Mouse (Mus musculus): ENCODE measurements around the gene Ptchd4. TPM values are rescaled to one million over a fixed set of nuclear protein-coding genes. Genes with fewer than 3 reads are reported as not detected.

The Ptchd4 gene
- polyA plus RNA-seq (2015; fragmentation: Nextera tagmentation; extraction: Ambion mirVana): 0.37 and 0.41 TPM in 2 replicates

DNA sequence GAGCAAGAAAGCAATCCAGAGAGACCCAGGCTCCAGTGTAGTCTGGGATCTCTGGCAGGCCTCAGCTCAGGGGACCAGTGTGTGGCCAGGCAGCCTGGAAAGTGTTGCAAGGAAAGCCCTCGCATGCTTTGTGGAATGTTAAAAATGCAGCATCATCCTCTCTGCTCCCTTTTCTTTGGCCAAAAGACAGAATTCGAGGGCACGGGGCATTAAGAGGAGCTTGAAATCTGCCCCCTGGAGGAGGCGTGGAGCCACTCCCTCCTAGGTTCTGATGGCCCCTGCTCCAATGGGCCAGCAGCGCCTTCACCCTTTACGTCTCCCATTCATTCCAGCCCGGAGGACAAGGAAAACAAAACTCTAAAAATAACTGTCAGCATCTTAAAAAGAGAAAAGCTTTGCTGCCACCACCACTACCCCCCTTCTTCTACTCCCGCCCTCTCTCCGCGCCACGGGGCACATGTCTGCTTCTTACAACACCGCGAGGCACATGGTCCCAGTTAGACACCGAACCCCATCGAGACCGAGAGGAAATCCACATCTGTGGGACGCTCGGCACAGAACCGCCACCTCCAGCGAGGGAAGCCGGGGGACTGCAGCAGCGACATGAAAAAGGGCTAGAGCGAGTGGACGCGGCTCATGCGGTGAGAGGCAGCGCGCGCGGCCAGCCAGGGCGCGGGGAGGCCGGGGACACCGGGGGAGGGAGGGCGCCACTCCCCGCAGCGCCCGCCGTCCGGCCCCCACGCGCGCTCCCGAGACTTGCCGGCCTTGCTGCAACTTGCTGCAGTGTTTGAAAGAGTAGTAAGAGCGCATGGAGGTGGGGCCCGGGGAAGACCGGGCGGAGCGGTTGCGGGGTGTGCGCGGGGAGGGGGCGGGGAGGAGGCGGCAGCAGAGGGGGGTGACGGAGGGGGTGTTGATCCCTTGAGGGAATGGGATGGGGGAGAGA lies at the start of gene Ptchd4:
Ptchd4 (plus strand) TSS at position 279 of the 943 bp plus-strand sequence.
- Histone ChIP-seq H3K27ac (no peak within 1 kb of the TSS), H3K27me3 (replicated peaks) (0 out of 2 replicates have a peak, but pooled peaks cover 14% of the 10 kb centered on the region), H3K4me2 (peak within 1 kb of the TSS; percentile 95), H3K9me3 (no peaks in the 10 kb centered on the region), H3K36me3 (no peaks in the 10 kb centered on the region), H3K4me1 (peaks cover 4% of the 10 kb centered on the region; the same call in 1 of the 2 replicates), H3K9ac (no peak within 1 kb of the TSS; the same call in 1 of the 2 replicates), H3K4me3 (replicated peaks) (peak within 1 kb of the TSS; percentile 47)
- peak; percentile 47 for ATAC-seq (ENCODE audit: insufficient read depth, low FRiP score, low read depth)
- WGBS: under 1% methylated on average over 55 of the region's 56 CpGs

DNA sequence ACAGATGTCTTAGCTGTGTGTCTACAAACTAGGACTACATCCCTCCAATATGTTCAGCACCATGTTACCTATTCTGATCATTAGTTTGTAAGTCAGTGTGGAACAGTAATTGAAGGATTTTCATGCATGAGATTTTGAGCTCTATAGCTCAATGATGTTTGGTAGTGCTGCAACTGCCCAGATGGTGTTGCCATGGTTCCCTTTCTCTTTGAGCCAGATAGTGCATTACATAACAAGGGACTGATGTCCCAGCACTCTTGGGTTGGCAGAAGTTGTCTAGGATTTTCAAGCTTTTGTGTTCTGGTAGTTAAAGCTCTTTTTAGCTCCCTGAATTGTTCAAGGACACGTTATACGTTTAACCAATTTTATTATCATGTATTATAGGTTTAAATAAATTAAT lies 38.9 kb upstream of the Ptchd4 start:
- no peaks in the 10 kb centered on the region for H3K27me3 ChIP-seq (replicated peaks)
- H3K9me3 ChIP-seq: no peaks in the 10 kb centered on the region
- no peak overlapping the region for H3K9ac ChIP-seq
- H3K4me3 ChIP-seq (replicated peaks): no peak overlapping the region
- no peaks in the 10 kb centered on the region for H3K36me3 ChIP-seq
- no peak overlapping the region for H3K4me2 ChIP-seq
- no peak for ATAC-seq (ENCODE audit: insufficient read depth, low FRiP score, low read depth)
- H3K27ac ChIP-seq: no peak overlapping the region
- H3K4me1 ChIP-seq: no peaks in the 10 kb centered on the region
- 80% methylated on average over 2 of the region's 2 CpGs for WGBS

DNA sequence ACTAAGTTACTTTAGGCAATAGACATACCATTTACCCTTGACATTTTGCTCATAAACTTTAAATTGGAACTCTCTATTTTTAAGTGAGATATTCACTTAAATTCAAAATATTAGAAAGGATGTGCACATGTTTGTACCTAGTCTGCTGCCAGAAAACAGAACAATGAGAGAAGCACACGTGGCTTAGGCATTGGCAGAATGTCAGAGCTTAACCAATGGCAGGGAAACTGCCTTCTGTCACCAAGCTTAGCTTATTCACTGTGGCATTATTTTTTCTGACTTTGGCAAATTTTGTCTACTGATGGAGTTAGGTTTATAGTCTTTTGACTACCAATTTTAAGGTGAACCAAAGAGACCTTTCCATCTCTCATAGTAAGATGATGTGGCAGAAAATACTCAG lies 31.4 kb upstream of the Ptchd4 start:
- no peak overlapping the region for H3K4me3 ChIP-seq (replicated peaks)

DNA sequence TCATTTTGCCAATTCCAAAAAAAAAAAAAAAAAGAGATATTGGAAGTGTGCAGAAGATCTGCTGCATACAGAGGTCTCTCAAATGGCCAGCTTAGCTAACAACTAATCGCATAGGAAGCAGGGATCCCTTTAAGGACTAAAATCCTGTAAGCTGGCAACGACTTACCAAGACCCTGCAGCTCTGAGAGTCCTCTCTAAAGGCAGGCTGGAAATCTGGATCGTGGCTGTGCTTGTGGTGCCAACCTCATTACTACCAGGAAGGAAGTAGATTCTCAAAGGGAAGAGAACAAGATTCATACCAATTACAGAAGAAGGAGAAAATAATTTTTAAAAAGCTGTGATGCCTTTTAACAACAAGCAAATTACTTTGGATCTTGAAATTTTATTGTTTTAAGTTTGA lies 29.5 kb upstream of the Ptchd4 start:
- no peak for ATAC-seq (ENCODE audit: insufficient read depth, low FRiP score, low read depth)
- H3K27ac ChIP-seq: no peak overlapping the region
- H3K36me3 ChIP-seq: no peaks in the 10 kb centered on the region
- H3K4me1 ChIP-seq: no peaks in the 10 kb centered on the region
- no peaks in the 10 kb centered on the region for H3K9me3 ChIP-seq
- H3K4me2 ChIP-seq: no peak overlapping the region
- H3K27me3 ChIP-seq (replicated peaks): no peaks in the 10 kb centered on the region
- no peak overlapping the region for H3K4me3 ChIP-seq (replicated peaks)
- no peak overlapping the region for H3K9ac ChIP-seq
- 71% methylated on average over 3 of the region's 3 CpGs for WGBS

More for the DNA sequence above, 31.4 kb upstream of the Ptchd4 start:
- Histone ChIP-seq H3K9me3 (no peaks in the 10 kb centered on the region), H3K27me3 (replicated peaks) (no peaks in the 10 kb centered on the region), H3K9ac (no peak overlapping the region), H3K4me2 (no peak overlapping the region), H3K4me1 (no peaks in the 10 kb centered on the region), H3K36me3 (no peaks in the 10 kb centered on the region), H3K27ac (no peak overlapping the region)
- WGBS: 60% methylated on average over 1 of the region's 1 CpGs
- no peak for ATAC-seq (ENCODE audit: insufficient read depth, low FRiP score, low read depth)

DNA sequence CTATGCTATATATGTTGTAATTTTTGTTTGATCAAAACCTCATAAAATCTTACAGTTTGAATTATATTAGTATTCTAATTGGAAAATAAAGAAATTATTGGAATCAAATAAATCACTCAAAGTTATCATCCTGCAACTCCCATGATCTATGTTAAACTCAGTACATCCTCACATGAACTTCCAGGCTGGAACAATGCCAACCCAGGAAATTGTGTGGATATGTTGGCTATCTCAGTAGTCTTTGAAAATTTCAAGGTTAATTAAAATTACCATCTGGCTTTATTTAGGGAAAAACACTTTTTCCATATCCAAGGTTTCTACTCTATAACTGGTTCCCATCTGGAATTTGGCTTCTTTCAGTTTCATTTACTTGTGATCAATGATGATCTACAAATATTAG lies 25.4 kb upstream of the Ptchd4 start:
- H3K9me3 ChIP-seq: no peaks in the 10 kb centered on the region
- H3K27ac ChIP-seq: no peak overlapping the region
- no peaks in the 10 kb centered on the region for H3K27me3 ChIP-seq (replicated peaks)
- H3K36me3 ChIP-seq: no peaks in the 10 kb centered on the region
- H3K4me1 ChIP-seq: no peaks in the 10 kb centered on the region
- no peak for ATAC-seq (ENCODE audit: insufficient read depth, low FRiP score, low read depth)
- H3K4me3 ChIP-seq (replicated peaks): no peak overlapping the region
- H3K4me2 ChIP-seq: no peak overlapping the region
- no peak overlapping the region for H3K9ac ChIP-seq

DNA sequence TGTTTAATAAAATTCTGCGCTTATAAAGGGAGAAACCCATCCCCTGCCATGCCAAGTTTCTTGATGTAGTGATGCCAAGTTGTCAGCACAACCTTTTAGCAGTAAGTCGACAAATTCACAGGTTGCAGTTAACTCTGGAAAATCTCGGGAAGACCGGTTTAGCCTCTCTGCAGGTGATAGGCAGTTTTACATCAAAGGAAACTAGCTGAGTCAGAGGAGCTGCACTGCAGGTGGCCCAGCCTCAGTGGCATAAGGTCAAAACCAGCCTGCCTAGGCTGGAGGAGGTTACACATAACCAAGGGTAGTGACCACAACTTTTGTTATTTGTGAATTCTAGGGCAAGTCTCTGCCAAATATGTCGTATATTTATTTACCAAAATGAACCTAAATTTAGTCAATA lies 24.0 kb upstream of the Ptchd4 start:
- no peak overlapping the region for H3K4me3 ChIP-seq (replicated peaks)
- no peaks in the 10 kb centered on the region for H3K36me3 ChIP-seq
- 45% methylated on average over 5 of the region's 5 CpGs for WGBS

DNA sequence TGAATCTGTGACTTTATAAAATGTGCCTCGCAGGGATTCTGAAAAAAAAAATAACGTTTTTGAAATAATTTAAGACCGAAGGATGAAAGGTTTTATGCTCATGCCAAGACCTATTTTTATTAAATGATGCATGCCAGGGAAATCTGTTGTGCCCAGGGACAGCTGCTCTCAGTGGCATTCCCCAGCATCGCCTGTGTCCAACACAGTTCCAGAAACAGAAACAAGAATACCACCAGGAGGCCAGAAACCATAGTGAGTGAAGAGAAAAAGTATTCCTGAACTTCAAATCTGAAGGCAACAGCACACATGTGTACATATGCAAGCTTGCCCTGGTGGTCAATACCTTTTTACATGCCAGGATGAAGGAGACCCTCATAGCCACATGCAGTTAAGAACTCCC lies 17.8 kb upstream of the Ptchd4 start:
- Histone ChIP-seq H3K36me3 (no peaks in the 10 kb centered on the region), H3K27me3 (replicated peaks) (no peaks in the 10 kb centered on the region), H3K9ac (no peak overlapping the region), H3K27ac (no peak overlapping the region), H3K4me3 (replicated peaks) (no peak overlapping the region), H3K4me2 (no peak overlapping the region), H3K4me1 (no peaks in the 10 kb centered on the region), H3K9me3 (no peaks in the 10 kb centered on the region)
- 71% methylated on average over 4 of the region's 4 CpGs for WGBS
- ATAC-seq (ENCODE audit: insufficient read depth, low FRiP score, low read depth): no peak

More for the DNA sequence above, 24.0 kb upstream of the Ptchd4 start:
- Histone ChIP-seq H3K9me3 (no peaks in the 10 kb centered on the region), H3K4me1 (no peaks in the 10 kb centered on the region), H3K9ac (no peak overlapping the region), H3K27ac (no peak overlapping the region), H3K27me3 (replicated peaks) (no peaks in the 10 kb centered on the region), H3K4me2 (no peak overlapping the region)
- no peak for ATAC-seq (ENCODE audit: insufficient read depth, low FRiP score, low read depth)

DNA sequence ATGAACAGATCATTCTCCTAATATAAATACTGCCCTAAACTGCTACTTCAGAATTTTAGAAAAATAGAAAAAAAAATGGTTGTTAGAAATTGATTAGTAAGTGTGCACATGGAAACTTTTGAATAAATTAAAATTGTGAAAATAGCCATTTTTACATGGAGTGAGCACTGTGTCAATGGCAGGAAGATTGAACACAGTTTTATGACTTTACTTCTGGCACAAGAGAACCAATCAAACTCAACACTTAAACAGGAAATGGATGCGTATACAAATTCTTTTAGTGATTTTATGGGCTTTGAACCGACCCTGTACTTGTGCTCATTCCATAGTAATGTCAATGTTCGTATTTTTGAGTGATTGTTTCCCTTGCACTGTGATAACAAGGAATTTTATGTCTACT lies 16.1 kb upstream of the Ptchd4 start:
- H3K27me3 ChIP-seq (replicated peaks): no peaks in the 10 kb centered on the region
- 43% methylated on average over 3 of the region's 3 CpGs for WGBS

DNA sequence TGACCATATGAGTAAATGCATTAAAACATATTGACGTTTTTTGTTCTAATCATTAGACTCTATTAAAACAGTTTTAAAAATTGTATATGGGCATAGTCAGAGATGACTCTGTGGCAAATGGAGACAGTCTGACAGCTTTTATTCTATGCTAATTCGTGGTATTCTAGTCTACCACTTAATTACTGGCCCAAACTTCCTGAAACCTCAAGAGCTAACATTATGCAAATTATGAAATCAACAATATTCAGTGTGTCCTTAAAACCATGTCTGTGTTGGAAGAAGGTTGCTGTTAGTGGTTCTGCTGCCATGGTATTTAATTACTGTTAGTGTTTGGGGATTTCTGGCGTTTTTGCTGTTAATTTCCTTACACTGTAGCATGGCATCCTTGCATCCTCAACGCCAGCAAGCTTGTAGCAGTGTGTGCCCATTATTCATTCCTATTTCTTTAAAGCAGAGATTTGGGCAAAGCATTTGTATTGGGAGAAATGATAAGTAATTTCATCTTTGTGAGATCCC lies 12.6 kb upstream of the Ptchd4 start:
- Histone ChIP-seq H3K4me3 (replicated peaks) (no peak overlapping the region), H3K9ac (no peak overlapping the region), H3K9me3 (no peaks in the 10 kb centered on the region), H3K36me3 (no peaks in the 10 kb centered on the region), H3K4me2 (no peak overlapping the region), H3K27me3 (replicated peaks) (no peaks in the 10 kb centered on the region), H3K27ac (no peak overlapping the region), H3K4me1 (no peaks in the 10 kb centered on the region)
- no peak for ATAC-seq (ENCODE audit: insufficient read depth, low FRiP score, low read depth)
- WGBS: 59% methylated on average over 4 of the region's 4 CpGs

More for the DNA sequence above, 16.1 kb upstream of the Ptchd4 start:
- no peak for ATAC-seq (ENCODE audit: insufficient read depth, low FRiP score, low read depth)
- Histone ChIP-seq H3K36me3 (no peaks in the 10 kb centered on the region), H3K4me2 (no peak overlapping the region), H3K9me3 (no peaks in the 10 kb centered on the region), H3K4me1 (no peaks in the 10 kb centered on the region), H3K4me3 (replicated peaks) (no peak overlapping the region), H3K9ac (no peak overlapping the region), H3K27ac (no peak overlapping the region)

DNA sequence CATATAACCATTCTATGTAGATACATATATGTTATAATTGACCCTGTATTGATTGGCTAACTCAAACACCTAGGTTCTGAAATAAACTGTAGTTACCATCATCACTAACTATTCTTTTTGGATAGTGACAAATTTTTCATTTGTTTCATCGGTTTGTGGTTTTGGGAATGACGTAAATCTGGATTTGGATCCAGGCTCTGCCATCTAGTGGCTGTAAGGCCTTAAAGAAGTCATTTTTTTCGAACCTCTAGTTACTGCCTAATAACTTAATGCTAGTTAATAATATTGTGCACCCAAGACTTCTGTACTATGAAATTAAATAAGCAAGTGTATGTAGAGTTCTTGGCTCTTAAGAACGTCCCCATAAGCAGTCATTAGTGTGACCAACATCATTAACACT lies 11.5 kb upstream of the Ptchd4 start:
- H3K4me2 ChIP-seq: no peak overlapping the region
- no peaks in the 10 kb centered on the region for H3K27me3 ChIP-seq (replicated peaks)
- WGBS: 61% methylated on average over 4 of the region's 4 CpGs
- no peak overlapping the region for H3K9ac ChIP-seq
- no peak overlapping the region for H3K27ac ChIP-seq
- H3K36me3 ChIP-seq: no peaks in the 10 kb centered on the region
- no peak for ATAC-seq (ENCODE audit: insufficient read depth, low FRiP score, low read depth)
- H3K4me3 ChIP-seq (replicated peaks): no peak overlapping the region
- no peaks in the 10 kb centered on the region for H3K4me1 ChIP-seq
- H3K9me3 ChIP-seq: no peaks in the 10 kb centered on the region

DNA sequence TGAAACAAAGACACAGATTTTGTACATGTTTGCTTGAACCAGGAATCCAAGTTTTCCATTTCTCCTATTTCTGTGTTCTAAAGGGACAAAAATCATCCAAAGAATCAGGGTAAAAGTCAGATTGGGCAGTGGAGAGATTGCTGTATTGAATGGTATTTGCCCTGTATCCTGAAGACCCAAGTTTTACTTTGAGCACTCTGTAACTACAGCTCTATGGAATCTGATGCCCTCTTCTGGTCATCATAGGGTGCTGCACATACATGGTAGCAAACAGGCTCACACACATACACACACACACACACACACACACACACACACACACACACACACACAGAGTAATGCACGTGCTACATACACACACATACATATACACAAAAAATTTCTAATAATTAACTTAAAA lies 8.7 kb upstream of the Ptchd4 start:
- H3K4me1 ChIP-seq: no peaks in the 10 kb centered on the region
- no peak overlapping the region for H3K4me2 ChIP-seq
- H3K36me3 ChIP-seq: no peaks in the 10 kb centered on the region
- no peak for ATAC-seq (ENCODE audit: insufficient read depth, low FRiP score, low read depth)
- no peak overlapping the region for H3K27ac ChIP-seq
- no peaks in the 10 kb centered on the region for H3K27me3 ChIP-seq (replicated peaks)
- H3K9ac ChIP-seq: no peak overlapping the region
- H3K4me3 ChIP-seq (replicated peaks): no peak overlapping the region
- H3K9me3 ChIP-seq: no peaks in the 10 kb centered on the region
- 94% methylated on average over 1 of the region's 1 CpGs for WGBS

DNA sequence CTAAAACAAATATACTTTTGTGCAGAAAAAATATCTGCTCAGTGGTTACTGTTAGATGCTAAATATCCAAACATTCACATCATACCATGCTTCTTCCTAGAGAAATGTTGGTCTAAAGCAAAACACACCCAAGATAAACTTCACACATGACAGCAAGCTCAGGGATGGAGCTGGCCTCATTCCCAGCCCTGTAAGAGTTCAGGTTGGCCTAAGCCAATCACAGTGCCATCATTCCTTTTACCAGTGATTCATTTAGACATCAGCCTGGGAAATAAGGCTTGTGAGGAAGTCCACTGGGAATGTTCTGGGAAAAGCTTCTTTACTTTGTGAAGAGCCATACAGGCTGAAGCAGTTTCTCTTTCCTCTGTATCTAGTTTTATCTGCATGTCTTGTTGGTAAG lies 5.6 kb upstream of the Ptchd4 start:
- no peak for ATAC-seq (ENCODE audit: insufficient read depth, low FRiP score, low read depth)

More for the DNA sequence above, 5.6 kb upstream of the Ptchd4 start:
- Histone ChIP-seq H3K4me1 (no peaks in the 10 kb centered on the region), H3K9ac (no peak overlapping the region), H3K4me3 (replicated peaks) (no peak overlapping the region), H3K9me3 (no peaks in the 10 kb centered on the region), H3K27ac (no peak overlapping the region), H3K27me3 (replicated peaks) (no peaks in the 10 kb centered on the region), H3K4me2 (no peak overlapping the region), H3K36me3 (no peaks in the 10 kb centered on the region)

All from stomach, embryonic 15.5 days (tissue).